In genomic region chr14:48507376-48507775, GRCm38 (mm10) we compare ENCODE assay signal across 18 mouse cellular contexts.
DNase-seq lines count a peak whose midpoint lies in the region; ATAC-seq and TF ChIP-seq lines count a peak whose summit lies in the region.
"Had no signal": no experiment of that assay in that cellular context is flagged by ENCODE, and none has a peak within 500 bp of the region (broad histone marks: within the 10 kb centered on the region; RNA-seq: fewer than 3 reads in every experiment).

No protein-coding gene starts in this region.

- no peak for ATAC-seq in forebrain, embryonic 11.5 days (replicated peaks; ENCODE audit: low FRiP score)
- no peak for ATAC-seq in forebrain, postnatal 0 days
- peak; percentile 32; the same call in 1 of the 2 replicates for ATAC-seq in midbrain, embryonic 13.5 days
- ATAC-seq in midbrain, postnatal 0 days (ENCODE audit: low FRiP score), result no peak; the same call in 1 of the 2 replicates
- no peak for ATAC-seq in megakaryocyte progenitor cell, adult 5-6 weeks (replicated peaks; ENCODE audit: poor library complexity)

- H3K27ac ChIP-seq in forebrain, embryonic 11.5 days (ENCODE audit: low read depth, low read length), result no peak overlapping the region
- H3K27ac ChIP-seq in forebrain, postnatal 0 days (ENCODE audit: low read depth, low read length), result no peak overlapping the region
- 0 out of 2 replicates have a peak overlapping the region, but pooled peaks have one; percentile 11 for H3K27ac ChIP-seq in midbrain, embryonic 13.5 days
- H3K27ac ChIP-seq in midbrain, postnatal 0 days (ENCODE audit: low read depth, low read length), result no peak overlapping the region
- H3K27ac ChIP-seq: embryonic facial prominence, embryonic 13.5 days; macrophage; neural tube, embryonic 12.5 days had no signal

- peaks cover 27% of the 10 kb centered on the region for H3K27me3 ChIP-seq in forebrain, embryonic 11.5 days (ENCODE audit: control insufficient read depth, insufficient read depth, low read length)
- H3K27me3 ChIP-seq in forebrain, postnatal 0 days (ENCODE audit: insufficient read depth, low read length), result no peaks in the 10 kb centered on the region
- peaks cover 70% of the 10 kb centered on the region for H3K27me3 ChIP-seq in midbrain, embryonic 13.5 days
- 0 out of 2 replicates have a peak, but pooled peaks cover 5% of the 10 kb centered on the region for H3K27me3 ChIP-seq in midbrain, postnatal 0 days (ENCODE audit: insufficient read depth, low read length)
- H3K27me3 ChIP-seq: embryonic facial prominence, embryonic 13.5 days; heart, embryonic 12.5 days had no signal

- H3K9ac ChIP-seq in forebrain, embryonic 11.5 days (ENCODE audit: low read length), result no peak overlapping the region
- H3K9ac ChIP-seq in forebrain, postnatal 0 days, result no peak overlapping the region
- no peak overlapping the region for H3K9ac ChIP-seq in midbrain, embryonic 13.5 days (replicated peaks)
- H3K9ac ChIP-seq in midbrain, postnatal 0 days (replicated peaks; ENCODE audit: low read length, poor library complexity, severe bottlenecking), result no peak overlapping the region
- H3K9ac ChIP-seq: embryonic facial prominence, embryonic 13.5 days; heart, embryonic 12.5 days; lung, embryonic 14.5 days; neural tube, embryonic 12.5 days had no signal

- H3K4me1 ChIP-seq in forebrain, embryonic 11.5 days (replicated peaks; ENCODE audit: control insufficient read depth, insufficient read depth, low read length), result peaks cover 12% of the 10 kb centered on the region; the same call in 1 of the 2 replicates
- no peaks in the 10 kb centered on the region for H3K4me1 ChIP-seq in forebrain, postnatal 0 days (ENCODE audit: insufficient read depth)
- peaks cover 35% of the 10 kb centered on the region for H3K4me1 ChIP-seq in midbrain, embryonic 13.5 days (replicated peaks)
- no peaks in the 10 kb centered on the region; the same call in 1 of the 2 replicates for H3K4me1 ChIP-seq in midbrain, postnatal 0 days (ENCODE audit: insufficient read depth, low read length)
- H3K4me1 ChIP-seq: embryonic facial prominence, embryonic 13.5 days; heart, embryonic 12.5 days had no signal

- no peak overlapping the region for H3K4me2 ChIP-seq in forebrain, embryonic 11.5 days (ENCODE audit: low read depth, low read length, severe bottlenecking)
- no peak overlapping the region for H3K4me2 ChIP-seq in forebrain, postnatal 0 days (ENCODE audit: low read depth)
- no peak overlapping the region for H3K4me2 ChIP-seq in midbrain, embryonic 13.5 days (replicated peaks)
- H3K4me2 ChIP-seq in midbrain, postnatal 0 days (ENCODE audit: low read depth, low read length, poor library complexity, severe bottlenecking), result no peak overlapping the region
- H3K4me2 ChIP-seq: embryonic facial prominence, embryonic 13.5 days; heart, embryonic 12.5 days; liver, embryonic 11.5 days; lung, embryonic 14.5 days; neural tube, embryonic 12.5 days had no signal

- 85% methylated on average over 8 of the region's 8 CpGs for WGBS in forebrain, embryonic 11.5 days
- WGBS in forebrain, postnatal 0 days, result 54% methylated on average over 8 of the region's 8 CpGs
- WGBS in midbrain, embryonic 13.5 days, result 80% methylated on average over 8 of the region's 8 CpGs
- 54% methylated on average over 8 of the region's 8 CpGs for WGBS in midbrain, postnatal 0 days

- no peak for TF ChIP-seq CTCF in forebrain, postnatal 0 days (IDR thresholded peaks at IDR 0.05; ENCODE audit: low read depth)
- TF ChIP-seq CTCF in midbrain, postnatal 0 days (IDR thresholded peaks at IDR 0.05), result no peak

- H3K9me3 ChIP-seq in forebrain, embryonic 11.5 days (ENCODE audit: control insufficient read depth, low read length), result no peaks in the 10 kb centered on the region
- H3K9me3 ChIP-seq in forebrain, postnatal 0 days (ENCODE audit: low read length), result no peaks in the 10 kb centered on the region
- no peaks in the 10 kb centered on the region for H3K9me3 ChIP-seq in midbrain, embryonic 13.5 days
- no peaks in the 10 kb centered on the region for H3K9me3 ChIP-seq in midbrain, postnatal 0 days (ENCODE audit: low read length)
- H3K9me3 ChIP-seq: embryonic facial prominence, embryonic 13.5 days; heart, embryonic 12.5 days; neural tube, embryonic 12.5 days had no signal

- no peak overlapping the region for H3K4me3 ChIP-seq in forebrain, embryonic 11.5 days (ENCODE audit: low read depth, low read length)
- H3K4me3 ChIP-seq in forebrain, postnatal 0 days (ENCODE audit: low read depth, low read length), result no peak overlapping the region
- H3K4me3 ChIP-seq in midbrain, embryonic 13.5 days (replicated peaks), result no peak overlapping the region
- H3K4me3 ChIP-seq in midbrain, postnatal 0 days (ENCODE audit: low read depth, low read length), result no peak overlapping the region
- H3K4me3 ChIP-seq: embryonic facial prominence, embryonic 13.5 days; heart, embryonic 12.5 days; neural tube, embryonic 12.5 days had no signal

- DNase-seq in forebrain, embryonic 11.5 days (ENCODE audit: low spot score), result peak; percentile 31
- no peak for DNase-seq in forebrain, postnatal 0 days
- DNase-seq in kidney, adult 8-10 months, result peak; percentile 34 to 36
- DNase-seq in kidney, postnatal 10 days, result no peak
- no peak for DNase-seq in midbrain, postnatal 0 days (ENCODE audit: low spot score)
- DNase-seq: cerebellum, adult 9-10 months; gastrocnemius, postnatal 36 days; left cerebral cortex, postnatal 4 days; lung, embryonic 14.5 days; spleen, adult 18-20 months; thymus, adult 18-20 months had no signal

- H3K36me3 ChIP-seq in forebrain, embryonic 11.5 days (ENCODE audit: control insufficient read depth, insufficient read depth, low read length), result no peaks in the 10 kb centered on the region
- peaks cover 15% of the 10 kb centered on the region; the same call in 1 of the 2 replicates for H3K36me3 ChIP-seq in forebrain, postnatal 0 days (ENCODE audit: insufficient read depth)
- H3K36me3 ChIP-seq in midbrain, embryonic 13.5 days, result peaks cover 14% of the 10 kb centered on the region; the same call in 1 of the 2 replicates
- H3K36me3 ChIP-seq in midbrain, postnatal 0 days (ENCODE audit: insufficient read depth, low read length), result peaks cover 21% of the 10 kb centered on the region

Comparison
In these comparisons a context has a peak if more than half of its experiments do, and no peak if none do; other contexts are left out.
1. DNase-seq: peak in forebrain, embryonic 11.5 days (single experiment) and kidney, adult 8-10 months (2 of 2); none in forebrain, postnatal 0 days (single experiment), kidney, postnatal 10 days (single experiment) and midbrain, postnatal 0 days (single experiment).